Mouse (Mus musculus) duodenum, adult 2 months (tissue): ENCODE results near the gene Olfr124. TPM values are rescaled to one million over a fixed set of nuclear protein-coding genes. Genes with fewer than 3 reads are reported as not detected.

Source experiments
- polyA plus RNA-seq: library from polyadenylated mRNA; depleted of rRNA; stranded (reverse); fragments of >200 nt; gene quantifications from 2 replicates; pipeline ENCODE4 v1.2.3, GENCODE M21; 2012; ENCODE audit warnings: low replicate concordance; rRNA removed

Gene Olfr124
- not detected in 2 replicates for polyA plus RNA-seq

GRCm38 (mm10) chr17:37799588-37799987 lies at the start of gene Olfr124:
Gene Olfr124, plus strand, starts transcription at chr17:37799888.

GRCm38 (mm10) chr17:37768307-37768706 lies 31.4 kb upstream of the Olfr124 start, which contains the start of gene Olfr122:
Gene Olfr122, plus strand, starts transcription at chr17:37768607.

GRCm38 (mm10) chr17:37793229-37793628 lies 6.5 kb upstream of the Olfr124 start, which contains the start of gene Olfr123:
Gene Olfr123, plus strand, starts transcription at chr17:37793529.

GRCm38 (mm10) chr17:37832649-37833048 lies 33.0 kb downstream of the Olfr124 start, which contains the start of gene Olfr125:
Gene Olfr125, plus strand, starts transcription at chr17:37832949.

GRCm38 (mm10) chr17:37847183-37847582 lies 47.5 kb downstream of the Olfr124 start, which contains the start of gene Olfr126:
Gene Olfr126, plus strand, starts transcription at chr17:37847483.

Other genes starting within 250 kb of the Olfr124 start
- gene Olfr112, start 230.4 kb upstream of the Olfr124 start, polyA plus RNA-seq: not detected in 2 replicates
- gene Olfr113, start 222.2 kb upstream of the Olfr124 start, polyA plus RNA-seq: not detected in 2 replicates
- not detected in 2 replicates for gene Olfr114, start 207.1 kb upstream of the Olfr124 start, polyA plus RNA-seq
- gene Olfr115, start 172.8 kb upstream of the Olfr124 start, polyA plus RNA-seq: not detected in 2 replicates
- not detected in 2 replicates for gene Olfr116, start 172.7 kb upstream of the Olfr124 start, polyA plus RNA-seq
- not detected in 2 replicates for gene Olfr117, start 136.1 kb upstream of the Olfr124 start, polyA plus RNA-seq
- gene Olfr118, start 132.9 kb upstream of the Olfr124 start, polyA plus RNA-seq: not detected in 2 replicates
- gene Olfr119, start 103.3 kb upstream of the Olfr124 start, polyA plus RNA-seq: not detected in 2 replicates
- gene Olfr120, start 78.1 kb upstream of the Olfr124 start, polyA plus RNA-seq: not detected in 2 replicates
- gene Olfr121, start 51.0 kb upstream of the Olfr124 start, polyA plus RNA-seq: not detected in 2 replicates
- not detected in 2 replicates for gene Olfr122, start 31.3 kb upstream of the Olfr124 start, polyA plus RNA-seq
- gene Olfr123, start 6.4 kb upstream of the Olfr124 start, polyA plus RNA-seq: not detected in 2 replicates
- gene Olfr125, start 33.1 kb downstream of the Olfr124 start, polyA plus RNA-seq: not detected in 2 replicates
- not detected in 2 replicates for gene Olfr126, start 47.6 kb downstream of the Olfr124 start, polyA plus RNA-seq
- gene Olfr127, start 100.5 kb downstream of the Olfr124 start, polyA plus RNA-seq: not detected in 2 replicates
- not detected in 2 replicates for gene Olfr128, start 120.7 kb downstream of the Olfr124 start, polyA plus RNA-seq
- not detected in 2 replicates for gene Olfr761, start 153.2 kb downstream of the Olfr124 start, polyA plus RNA-seq